Mouse (Mus musculus) lung, postnatal 36 days (tissue): Measurements from ENCODE around the gene Optc.

Source experiments
- DNase-seq: peaks from one replicate; pipeline ENCODE4 v3.0.0; 2022; ENCODE audit warnings: mixed read lengths

The Optc gene

GRCm38 (mm10) chr1:133878825-133879423 is 28.9 kb downstream of the Optc start:
- peak; percentile 36 for DNase-seq

GRCm38 (mm10) chr1:133876936-133877335 is 30.9 kb downstream of the Optc start:
- no peak for DNase-seq

GRCm38 (mm10) chr1:133873086-133873813 is 34.5 kb downstream of the Optc start:
- no peak for DNase-seq

GRCm38 (mm10) chr1:133871241-133871640 is 36.6 kb downstream of the Optc start:
- DNase-seq: no peak

- no peak for DNase-seq
These were observed 38.6 kb downstream of the Optc start for GRCm38 (mm10) chr1:133869221-133869620.

GRCm38 (mm10) chr1:133863257-133863997 is 44.4 kb downstream of the Optc start:
- peak; percentile 50 for DNase-seq

GRCm38 (mm10) chr1:133861028-133861427 is 46.8 kb downstream of the Optc start:
- DNase-seq: no peak

- DNase-seq: no peak
These were observed 47.7 kb downstream of the Optc start for GRCm38 (mm10) chr1:133859821-133860711.

- DNase-seq: no peak
These were observed 48.5 kb downstream of the Optc start for GRCm38 (mm10) chr1:133859257-133859656.

- DNase-seq: no peak
These were observed 50.0 kb downstream of the Optc start for GRCm38 (mm10) chr1:133857781-133858180.

GRCm38 (mm10) chr1:133857171-133857570 is 50.6 kb downstream of the Optc start:
- no peak for DNase-seq

- DNase-seq: no peak
These were observed 51.1 kb downstream of the Optc start for GRCm38 (mm10) chr1:133856655-133857054.

GRCm38 (mm10) chr1:133856133-133856541 is 51.7 kb downstream of the Optc start:
- no peak for DNase-seq

GRCm38 (mm10) chr1:133855274-133856017 is 52.4 kb downstream of the Optc start:
- peak; percentile 19 for DNase-seq

- DNase-seq: peak; percentile 65
These were observed 53.2 kb downstream of the Optc start for GRCm38 (mm10) chr1:133854421-133855273.
